Mouse (Mus musculus): Measurements from ENCODE around the gene Olfr166. TPM values are rescaled to one million over a fixed set of nuclear protein-coding genes. Genes with fewer than 3 reads are reported as not detected.
"Not testable (repeated sequence)": the region's sequence is repeated elsewhere in the genome, so short reads cannot be mapped to it uniquely, and the experiment has no call there.

The Olfr166 gene
- polyA plus RNA-seq (2015; fragmentation: Nextera tagmentation; extraction: Ambion mirVana) = not detected in 2 replicates

DNA sequence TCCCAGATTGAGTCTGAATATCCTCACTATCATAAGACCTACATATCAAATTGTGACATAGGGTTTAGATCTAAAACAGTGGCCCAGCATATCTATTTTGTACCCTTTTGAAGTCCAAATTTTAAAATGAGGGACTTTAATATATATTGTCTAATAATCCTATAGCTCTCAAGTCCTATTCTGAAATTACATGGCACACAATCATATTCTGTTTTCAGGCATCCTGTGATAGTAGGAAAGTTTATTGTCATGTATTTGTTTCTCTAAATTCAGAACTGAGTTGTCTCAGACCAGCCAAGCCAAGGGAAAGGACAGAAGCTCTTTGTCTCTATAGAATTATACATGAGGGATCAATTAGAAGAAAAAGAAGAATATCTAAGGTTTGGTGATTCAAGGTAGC, at the start of gene Olfr166:
Gene Olfr166 (plus strand): TSS at position 301 of the 400 bp plus-strand sequence.
- Histone ChIP-seq H3K27me3 (no peaks in the 10 kb centered on the region), H3K9me3 (replicated peaks) (no peaks in the 10 kb centered on the region), H3K36me3 (no peaks in the 10 kb centered on the region), H3K27ac (replicated peaks) (no peak within 1 kb of the TSS), H3K9ac (no peak within 1 kb of the TSS), H3K4me1 (no peaks in the 10 kb centered on the region), H3K4me3 (replicated peaks) (no peak within 1 kb of the TSS), H3K4me2 (replicated peaks) (no peak within 1 kb of the TSS)
- ATAC-seq (ENCODE audit: insufficient number of reproducible peaks, low FRiP score, low TSS enrichment, low read depth) = no peak

DNA sequence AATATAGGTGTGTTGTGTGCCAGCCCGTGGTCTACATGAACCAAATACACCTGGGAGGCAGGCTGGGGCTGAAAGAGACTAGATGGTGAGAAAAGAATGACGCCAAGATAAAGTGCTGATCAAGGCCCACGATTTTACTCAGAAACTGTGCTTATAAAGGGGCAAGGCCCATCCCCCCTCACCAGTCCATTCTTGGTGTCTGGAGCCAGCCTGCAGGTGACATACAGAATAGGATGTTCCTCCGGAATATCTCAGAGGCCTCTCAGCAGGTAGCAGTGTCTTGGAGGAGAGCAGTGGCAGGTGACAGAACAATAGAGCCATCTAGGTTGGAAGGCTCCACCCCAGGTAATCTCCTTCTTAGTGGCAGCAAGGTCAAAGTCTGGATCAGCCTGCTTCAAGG, 24.8 kb upstream of the Olfr166 start:
- not testable (repeated sequence) for H3K4me3 ChIP-seq (replicated peaks); H3K4me1 ChIP-seq; H3K27ac ChIP-seq (replicated peaks); H3K4me2 ChIP-seq (replicated peaks); H3K27me3 ChIP-seq; H3K9me3 ChIP-seq (replicated peaks); H3K9ac ChIP-seq; ATAC-seq (ENCODE audit: insufficient number of reproducible peaks, low FRiP score, low TSS enrichment, low read depth); H3K36me3 ChIP-seq
- WGBS = 72% methylated on average over 4 of the region's 4 CpGs

DNA sequence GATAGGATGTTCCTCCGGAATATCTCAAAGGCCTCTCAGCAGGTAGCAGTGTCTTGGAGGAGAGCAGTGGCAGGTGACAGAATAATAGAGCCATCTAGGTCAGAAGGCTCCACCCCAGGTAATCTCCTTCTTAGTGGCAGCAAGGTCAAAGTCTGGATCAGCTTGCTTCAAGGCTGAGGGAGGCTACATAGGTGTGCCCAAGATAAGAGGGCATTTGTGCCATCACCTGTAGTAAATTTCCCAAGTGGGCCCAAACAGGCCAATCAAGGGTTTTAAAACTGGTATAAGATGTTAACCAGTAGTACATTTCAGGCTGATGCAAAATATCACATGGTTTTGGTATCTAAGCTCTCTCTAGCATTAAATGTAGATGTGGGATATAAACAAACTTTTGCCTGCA, 19.1 kb upstream of the Olfr166 start:
- WGBS = 100% methylated on average over 1 of the region's 1 CpGs
- H3K27ac ChIP-seq (replicated peaks) = no peak overlapping the region
- no peak for ATAC-seq (ENCODE audit: insufficient number of reproducible peaks, low FRiP score, low TSS enrichment, low read depth)
- no peaks in the 10 kb centered on the region for H3K9me3 ChIP-seq (replicated peaks)
- H3K4me2 ChIP-seq (replicated peaks) = no peak overlapping the region
- no peak overlapping the region for H3K4me3 ChIP-seq (replicated peaks)
- H3K27me3 ChIP-seq = no peaks in the 10 kb centered on the region
- no peaks in the 10 kb centered on the region for H3K36me3 ChIP-seq
- no peaks in the 10 kb centered on the region for H3K4me1 ChIP-seq
- no peak overlapping the region for H3K9ac ChIP-seq

DNA sequence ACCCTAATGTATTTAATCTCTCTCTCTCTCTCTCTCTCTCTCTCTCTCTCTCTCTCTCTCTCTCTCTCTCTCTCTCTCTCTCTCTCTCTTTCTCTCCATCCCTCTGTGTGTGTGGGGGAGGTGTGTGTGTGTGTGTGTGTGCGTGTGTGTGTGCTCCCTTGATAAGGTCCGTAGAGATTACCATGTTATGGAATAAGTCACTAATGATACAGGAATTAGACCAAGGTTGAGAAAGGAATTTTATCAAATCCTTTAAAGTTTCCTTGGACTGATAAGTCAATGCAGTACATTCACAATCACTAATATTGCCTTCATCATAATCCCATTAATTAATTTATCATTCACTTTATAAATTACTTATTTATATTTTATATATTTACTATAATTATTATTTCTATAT, 38.7 kb downstream of the Olfr166 start, which contains the start of gene Olfr167:
Gene Olfr167 (minus strand): TSS at position 101 of the 400 bp plus-strand sequence.
- Histone ChIP-seq H3K9ac (no peak within 1 kb of the TSS), H3K9me3 (replicated peaks) (no peaks in the 10 kb centered on the region), H3K4me3 (replicated peaks) (no peak within 1 kb of the TSS), H3K36me3 (no peaks in the 10 kb centered on the region), H3K27ac (replicated peaks) (no peak within 1 kb of the TSS), H3K27me3 (no peaks in the 10 kb centered on the region), H3K4me2 (replicated peaks) (no peak within 1 kb of the TSS), H3K4me1 (no peaks in the 10 kb centered on the region)
- ATAC-seq (ENCODE audit: insufficient number of reproducible peaks, low FRiP score, low TSS enrichment, low read depth) = no peak
- WGBS = 94% methylated on average over 2 of the region's 2 CpGs

DNA sequence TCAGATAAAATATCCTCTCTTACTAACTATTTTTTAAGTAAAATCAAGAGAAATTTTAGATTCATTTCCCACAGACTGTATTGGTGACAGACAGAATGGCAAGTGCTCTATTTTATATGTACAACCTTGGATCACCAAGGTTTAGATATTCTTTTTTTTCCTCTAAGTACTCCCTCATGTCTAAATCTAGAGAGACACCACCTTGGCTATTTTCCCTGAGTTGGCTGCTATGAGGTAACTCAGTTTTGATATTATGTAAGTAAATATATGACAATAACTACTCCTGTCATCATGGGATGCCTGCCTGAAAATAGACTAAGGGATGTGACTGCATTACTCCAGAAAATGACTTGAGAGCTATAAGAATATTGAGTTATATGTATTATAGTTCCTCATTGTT, 52.0 kb downstream of the Olfr166 start, which contains the start of gene Olfr168:
Gene Olfr168 (minus strand): TSS at position 101 of the 400 bp plus-strand sequence.
- Histone ChIP-seq H3K4me3 (replicated peaks) (no peak within 1 kb of the TSS), H3K27ac (replicated peaks) (no peak within 1 kb of the TSS), H3K9me3 (replicated peaks) (no peaks in the 10 kb centered on the region), H3K9ac (no peak within 1 kb of the TSS), H3K27me3 (no peaks in the 10 kb centered on the region), H3K4me1 (no peaks in the 10 kb centered on the region), H3K36me3 (no peaks in the 10 kb centered on the region), H3K4me2 (replicated peaks) (no peak within 1 kb of the TSS)
- ATAC-seq (ENCODE audit: insufficient number of reproducible peaks, low FRiP score, low TSS enrichment, low read depth) = no peak

Other genes with a start within 250 kb of the Olfr166 start
- 0.20 TPM in 1 of 2 replicates, not detected in the other for gene Olfr164, start 169.6 kb upstream of the Olfr166 start, polyA plus RNA-seq (2015; fragmentation: Nextera tagmentation; extraction: Ambion mirVana)
- gene Olfr165, start 60.6 kb upstream of the Olfr166 start, polyA plus RNA-seq (2015; fragmentation: Nextera tagmentation; extraction: Ambion mirVana) = not detected in 2 replicates
- not detected in 2 replicates for gene Olfr167, start 38.6 kb downstream of the Olfr166 start, polyA plus RNA-seq (2015; fragmentation: Nextera tagmentation; extraction: Ambion mirVana)
- not detected in 2 replicates for gene Olfr168, start 51.9 kb downstream of the Olfr166 start, polyA plus RNA-seq (2015; fragmentation: Nextera tagmentation; extraction: Ambion mirVana)
- 0.07 TPM in 1 of 2 replicates, not detected in the other for gene Olfr169, start 88.1 kb downstream of the Olfr166 start, polyA plus RNA-seq (2015; fragmentation: Nextera tagmentation; extraction: Ambion mirVana)
- gene Olfr170, start 128.2 kb downstream of the Olfr166 start, polyA plus RNA-seq (2015; fragmentation: Nextera tagmentation; extraction: Ambion mirVana) = not detected in 2 replicates
- gene Olfr171, start 146.2 kb downstream of the Olfr166 start, polyA plus RNA-seq (2015; fragmentation: Nextera tagmentation; extraction: Ambion mirVana) = not detected in 2 replicates
- 0.09 TPM in 1 of 2 replicates, not detected in the other for gene Lamp3, start 222.7 kb downstream of the Olfr166 start, polyA plus RNA-seq (2015; fragmentation: Nextera tagmentation; extraction: Ambion mirVana)

Data from embryonic facial prominence, embryonic 15.5 days (tissue).